Mouse (Mus musculus) ES-E14 (cell line): ENCODE data around the gene Psmb4. TPM values are rescaled to one million over a fixed set of nuclear protein-coding genes. Genes with fewer than 3 reads are reported as not detected.

Source experiments
- DNase-seq: peaks from one replicate; pipeline ENCODE4 v3.0.0-alpha.2; 2013; ENCODE audit warnings: low read depth, low spot score
- H3K27ac ChIP-seq: 2 replicates; pipeline ENCODE4 v1.5.1; 2012; ENCODE audit warnings: low read depth, mild to moderate bottlenecking, low read length, moderate library complexity, mixed read lengths; ENCODE audit not compliant: poor library complexity, insufficient read depth, severe bottlenecking
- H3K36me3 ChIP-seq: 2 replicates; pipeline ENCODE4 v1.6.1; 2012; ENCODE audit warnings: mild to moderate bottlenecking, low read length, moderate library complexity, mixed read lengths; ENCODE audit not compliant: control insufficient read depth, poor library complexity, insufficient read depth, severe bottlenecking
- H3K4me1 ChIP-seq, 2 experiments: fragments of 150-350 bp in 1 of 2; sonication (generic) in 1 of 2; 2 replicates each; pipeline ENCODE4 v1.6.1; 2012; ENCODE audit warnings: low read length in 2 of 2, mild to moderate bottlenecking in 1 of 2, mixed read lengths in 1 of 2; ENCODE audit not compliant: control insufficient read depth in 2 of 2, insufficient read depth in 2 of 2, poor library complexity in 1 of 2
- H3K4me3 ChIP-seq, 2 experiments: fragments of 150-350 bp in 1 of 2; sonication (generic) in 1 of 2; 2 replicates each; pipeline ENCODE4 v1.5.1; 2012; ENCODE audit warnings: low read length in 2 of 2, low read depth in 1 of 2, mild to moderate bottlenecking in 1 of 2, mixed read lengths in 1 of 2; ENCODE audit not compliant: insufficient read depth in 1 of 2, poor library complexity in 1 of 2, severe bottlenecking in 1 of 2
- H3K9ac ChIP-seq: 2 replicates; pipeline ENCODE4 v1.6.1; 2012; ENCODE audit warnings: low read depth, mild to moderate bottlenecking, low read length, mixed read lengths; ENCODE audit not compliant: poor library complexity, insufficient read depth, severe bottlenecking
- H3K9me3 ChIP-seq: fragments of 150-350 bp; sonication (generic); 2 replicates; pipeline ENCODE4 v1.6.1; 2012; ENCODE audit warnings: low read depth, mild to moderate bottlenecking, low read length; ENCODE audit not compliant: control insufficient read depth, insufficient read depth
- CHD2 ChIP-seq: IDR thresholded peaks from 2 replicates; pipeline ENCODE4 v1.6.1; 2014; ENCODE audit warnings: mild to moderate bottlenecking, low read depth, low read length, inconsistent platforms
- HCFC1 ChIP-seq: IDR thresholded peaks from 2 replicates; pipeline ENCODE4 v1.6.1; 2012; ENCODE audit warnings: low read length, inconsistent platforms, borderline replicate concordance; ENCODE audit not compliant: insufficient read depth
- MAFK ChIP-seq: IDR thresholded peaks from 2 replicates; pipeline ENCODE4 v1.6.1; 2014; ENCODE audit warnings: mild to moderate bottlenecking, low read depth, low read length, inconsistent platforms; ENCODE audit not compliant: insufficient read depth
- ZC3H11A ChIP-seq: IDR thresholded peaks from 2 replicates; pipeline ENCODE4 v1.6.1; 2012; ENCODE audit warnings: low read depth, mild to moderate bottlenecking, inconsistent platforms, low read length, borderline replicate concordance
- ZNF384 ChIP-seq: IDR thresholded peaks from 2 replicates; pipeline ENCODE4 v1.6.1; 2012; ENCODE audit warnings: low read depth, low read length, inconsistent platforms
- in situ Hi-C, 2 experiments: fragments of 600-800 bp; cut with MboI; formaldehyde crosslinking; loops; one replicate each; pipeline ENCODE4 v1.15.1; 2025; ENCODE audit warnings: low sequenced_read_pairs in 2 of 2, inconsistent platforms in 1 of 2; ENCODE audit not compliant: unreplicated experiment in 2 of 2
- total RNA-seq: library from RNA; depleted of rRNA; stranded (reverse); fragments of 300-350 nt; gene quantifications from 2 replicates; pipeline ENCODE4 v1.2.3, GENCODE M21; 2012

Gene Psmb4
- total RNA-seq, 1 experiment = 498 TPM

GRCm38 (mm10) chr3:94878618-94879017 lies 8.1 kb downstream of the Psmb4 start:
- Histone ChIP-seq H3K9ac (no peak overlapping the region), H3K27ac (no peak overlapping the region), H3K36me3 (peaks cover 46% of the 10 kb centered on the region), H3K9me3 (no peaks in the 10 kb centered on the region), H3K4me3 (no peak overlapping the region), H3K4me1 (0 out of 4 replicates have a peak, but pooled peaks cover 0 to 1% of the 10 kb centered on the region in 2 experiments)
- in situ Hi-C loops = no loop called here
- no peak for DNase-seq
- TF ChIP-seq ZC3H11A = no peak
- no peak for TF ChIP-seq HCFC1
- no peak for TF ChIP-seq ZNF384
- TF ChIP-seq CHD2 = no peak
- no peak for TF ChIP-seq MAFK

DNA sequence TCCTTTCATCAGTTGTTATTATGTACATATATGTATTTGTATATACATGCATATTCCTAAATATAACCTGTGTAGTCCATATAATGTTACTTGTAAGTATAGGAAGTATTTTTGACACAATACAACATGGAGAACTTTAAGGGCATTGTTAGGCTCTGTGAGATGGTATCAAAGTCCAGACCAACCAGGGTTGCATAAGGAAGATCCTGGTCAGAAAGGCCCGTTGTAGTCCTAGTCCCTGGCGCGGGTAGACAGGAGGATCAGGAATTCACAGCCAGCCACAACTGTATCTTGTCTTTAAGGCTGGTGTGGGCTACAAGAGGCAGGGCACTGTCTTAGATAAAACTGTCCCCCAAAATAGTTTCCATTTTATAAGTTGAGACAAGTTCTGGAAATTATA lies 17.8 kb downstream of the Psmb4 start:
- Histone ChIP-seq H3K4me1 (no peaks in the 10 kb centered on the region), H3K9me3 (no peaks in the 10 kb centered on the region), H3K27ac (no peak overlapping the region), H3K9ac (no peak overlapping the region), H3K36me3 (peaks cover 23% of the 10 kb centered on the region), H3K4me3 (no peak overlapping the region)
- TF ChIP-seq CHD2 (no peak), HCFC1 (no peak), MAFK (no peak), ZC3H11A (no peak), ZNF384 (no peak)
- DNase-seq = no peak
- in situ Hi-C loops = no loop called here

GRCm38 (mm10) chr3:94859471-94859870 lies 27.3 kb downstream of the Psmb4 start:
- in situ Hi-C loops = no loop called here
- TF ChIP-seq MAFK (no peak), ZNF384 (no peak), HCFC1 (no peak), ZC3H11A (no peak), CHD2 (no peak)
- no peak for DNase-seq
- Histone ChIP-seq H3K9ac (no peak overlapping the region), H3K9me3 (no peaks in the 10 kb centered on the region), H3K4me1 (peaks cover 0 to 3% of the 10 kb centered on the region in 2 experiments; a peak in 1 of 4 replicates), H3K4me3 (no peak overlapping the region), H3K36me3 (peaks cover 10% of the 10 kb centered on the region), H3K27ac (no peak overlapping the region)

- TF ChIP-seq ZC3H11A (no peak), CHD2 (no peak), MAFK (no peak), HCFC1 (no peak), ZNF384 (no peak)
- no peaks in the 10 kb centered on the region for H3K9me3 ChIP-seq
- no peak for DNase-seq
- H3K4me3 ChIP-seq = no peak overlapping the region
- in situ Hi-C loops = no loop called here
- 0 out of 2 replicates have a peak, but pooled peaks cover 2% of the 10 kb centered on the region for H3K36me3 ChIP-seq
- H3K27ac ChIP-seq = no peak overlapping the region
- peaks cover 0 to 3% of the 10 kb centered on the region in 2 experiments; a peak in 1 of 4 replicates for H3K4me1 ChIP-seq
- no peak overlapping the region for H3K9ac ChIP-seq
Observed at GRCm38 (mm10) chr3:94852215-94852614, 34.5 kb downstream of the Psmb4 start.
